Mouse (Mus musculus) CD8-positive naive resting alpha-beta T cell, adult 2 months (primary cell): ENCODE data around the gene Snx14.
"Not testable (repeated sequence)": the region's sequence is repeated elsewhere in the genome, so short reads cannot be mapped to it uniquely, and the experiment has no call there.

ENCODE experiments used
- DNase-seq, 2 experiments: peaks; one replicate each; pipeline ENCODE4 v3.0.0; 2022; ENCODE audit warnings: low read depth in 2 of 2, low spot score in 2 of 2

The Snx14 gene

GRCm38 (mm10) chr9:88438555-88439237, at the start of gene Snx14:
TSS of gene Snx14 (minus strand) at chr9:88438958.
- peak; percentile 84 to 89 for DNase-seq

GRCm38 (mm10) chr9:88484531-88484930, 45.8 kb upstream of the Snx14 start:
- no peak for DNase-seq

- peak; percentile 67 to 72 for DNase-seq
Measured at GRCm38 (mm10) chr9:88482829-88483396, 44.2 kb upstream of the Snx14 start.

- peak; percentile 83 to 85 for DNase-seq
Measured at GRCm38 (mm10) chr9:88482230-88482828, 43.6 kb upstream of the Snx14 start, which contains the start of gene Syncrip. TSS of gene Syncrip (minus strand) at chr9:88482574.

- DNase-seq = peak; percentile 38 to 53
Measured at GRCm38 (mm10) chr9:88481791-88482160, 43.0 kb upstream of the Snx14 start.

GRCm38 (mm10) chr9:88481061-88481790, 42.5 kb upstream of the Snx14 start:
- peak; percentile 41 to 46 for DNase-seq

- no peak for DNase-seq
Measured at GRCm38 (mm10) chr9:88480120-88480519, 41.4 kb upstream of the Snx14 start.

GRCm38 (mm10) chr9:88476138-88476537, 37.4 kb upstream of the Snx14 start:
- no peak for DNase-seq

GRCm38 (mm10) chr9:88461017-88461416, 22.3 kb upstream of the Snx14 start:
- DNase-seq = not testable (repeated sequence)

GRCm38 (mm10) chr9:88439991-88440390, 1.2 kb upstream of the Snx14 start:
- no peak for DNase-seq

- DNase-seq = no peak
Measured at GRCm38 (mm10) chr9:88439238-88439600, 461 bp upstream of the Snx14 start.

GRCm38 (mm10) chr9:88438237-88438554, 562 bp downstream of the Snx14 start:
- DNase-seq = no peak

GRCm38 (mm10) chr9:88437342-88438236, 1.2 kb downstream of the Snx14 start:
- no peak for DNase-seq

- DNase-seq = no peak
Measured at GRCm38 (mm10) chr9:88424356-88424755, 14.4 kb downstream of the Snx14 start.

GRCm38 (mm10) chr9:88422428-88422827, 16.3 kb downstream of the Snx14 start:
- DNase-seq = no peak

GRCm38 (mm10) chr9:88416752-88417151, 22.0 kb downstream of the Snx14 start:
- DNase-seq = no peak

- no peak for DNase-seq
Measured at GRCm38 (mm10) chr9:88409978-88410377, 28.8 kb downstream of the Snx14 start.

- DNase-seq = no peak
Measured at GRCm38 (mm10) chr9:88404515-88404914, 34.2 kb downstream of the Snx14 start.

GRCm38 (mm10) chr9:88404088-88404487, 34.7 kb downstream of the Snx14 start:
- DNase-seq = peak in 1 of 2 experiments; percentile 6

GRCm38 (mm10) chr9:88398461-88398860, 40.3 kb downstream of the Snx14 start:
- no peak for DNase-seq

GRCm38 (mm10) chr9:88394852-88395251, 43.9 kb downstream of the Snx14 start:
- no peak for DNase-seq
